Mouse (Mus musculus): ENCODE results near the gene Gpx2.

Gpx2 gene

GRCm38 (mm10) chr12:76750866-76751459 is 44.4 kb downstream of the Gpx2 start:
- peak; percentile 43 for DNase-seq

Data from cerebellum, adult 11 months (tissue).